Mouse (Mus musculus) liver, adult (tissue): ENCODE data around the gene Slc6a9.

Experiments
- GATA4 ChIP-seq: IDR thresholded peaks from 2 replicates; pipeline ENCODE4 v1.6.1; 2014; ENCODE audit warnings: mild to moderate bottlenecking, low read length; ENCODE audit not compliant: insufficient replicate concordance

Gene Slc6a9

GRCm38 (mm10) chr4:117834457-117834844, at the start of gene Slc6a9:
Gene Slc6a9, plus strand, starts transcription at chr4:117834506.
- TF ChIP-seq GATA4, result no peak

GRCm38 (mm10) chr4:117786963-117787362, 47.3 kb upstream of the Slc6a9 start:
- TF ChIP-seq GATA4, result no peak; the same call in 1 of the 2 replicates

GRCm38 (mm10) chr4:117788308-117788707, 46.0 kb upstream of the Slc6a9 start:
- peak; percentile 20; the same call in 1 of the 2 replicates for TF ChIP-seq GATA4

GRCm38 (mm10) chr4:117799904-117800303, 34.4 kb upstream of the Slc6a9 start:
- TF ChIP-seq GATA4, result no peak

GRCm38 (mm10) chr4:117806992-117807391, 27.3 kb upstream of the Slc6a9 start:
- TF ChIP-seq GATA4, result no peak

- no peak for TF ChIP-seq GATA4
These were observed 23.4 kb upstream of the Slc6a9 start for GRCm38 (mm10) chr4:117810933-117811332.

GRCm38 (mm10) chr4:117813591-117814192, 20.6 kb upstream of the Slc6a9 start:
- TF ChIP-seq GATA4, result peak; percentile 56; the same call in 1 of the 2 replicates

GRCm38 (mm10) chr4:117814333-117814732, 20.0 kb upstream of the Slc6a9 start:
- no peak for TF ChIP-seq GATA4

GRCm38 (mm10) chr4:117816776-117817175, 17.5 kb upstream of the Slc6a9 start:
- no peak for TF ChIP-seq GATA4

- no peak for TF ChIP-seq GATA4
These were observed 16.3 kb upstream of the Slc6a9 start for GRCm38 (mm10) chr4:117818032-117818431.

GRCm38 (mm10) chr4:117828572-117829145, 5.6 kb upstream of the Slc6a9 start:
- no peak for TF ChIP-seq GATA4

GRCm38 (mm10) chr4:117829260-117830123, 4.8 kb upstream of the Slc6a9 start:
- no peak for TF ChIP-seq GATA4

GRCm38 (mm10) chr4:117830124-117830551, 4.2 kb upstream of the Slc6a9 start:
- peak; percentile 72; the same call in 1 of the 2 replicates for TF ChIP-seq GATA4

GRCm38 (mm10) chr4:117830801-117831200, 3.5 kb upstream of the Slc6a9 start:
- TF ChIP-seq GATA4, result no peak

GRCm38 (mm10) chr4:117831499-117831898, 2.8 kb upstream of the Slc6a9 start:
- TF ChIP-seq GATA4, result no peak
